Mouse (Mus musculus): ENCODE measurements at regions not wholly inside any gene's neighbourhood (a gene's known extent, or its start where the extent isn't known, plus 50 kb on each side); places are given as distances from the start of the nearest gene placed in this dataset.

GRCm38 (mm10) chr4:81578981-81579380 lies 136.4 kb upstream of the Mpdz start:
- peak; percentile 61 for TF ChIP-seq CTCF (IDR thresholded peaks at IDR 0.05)
- TF ChIP-seq POLR2A (IDR thresholded peaks at IDR 0.05; ENCODE audit: insufficient read depth, low read depth, low read length): no peak
